In the genomic region with DNA sequence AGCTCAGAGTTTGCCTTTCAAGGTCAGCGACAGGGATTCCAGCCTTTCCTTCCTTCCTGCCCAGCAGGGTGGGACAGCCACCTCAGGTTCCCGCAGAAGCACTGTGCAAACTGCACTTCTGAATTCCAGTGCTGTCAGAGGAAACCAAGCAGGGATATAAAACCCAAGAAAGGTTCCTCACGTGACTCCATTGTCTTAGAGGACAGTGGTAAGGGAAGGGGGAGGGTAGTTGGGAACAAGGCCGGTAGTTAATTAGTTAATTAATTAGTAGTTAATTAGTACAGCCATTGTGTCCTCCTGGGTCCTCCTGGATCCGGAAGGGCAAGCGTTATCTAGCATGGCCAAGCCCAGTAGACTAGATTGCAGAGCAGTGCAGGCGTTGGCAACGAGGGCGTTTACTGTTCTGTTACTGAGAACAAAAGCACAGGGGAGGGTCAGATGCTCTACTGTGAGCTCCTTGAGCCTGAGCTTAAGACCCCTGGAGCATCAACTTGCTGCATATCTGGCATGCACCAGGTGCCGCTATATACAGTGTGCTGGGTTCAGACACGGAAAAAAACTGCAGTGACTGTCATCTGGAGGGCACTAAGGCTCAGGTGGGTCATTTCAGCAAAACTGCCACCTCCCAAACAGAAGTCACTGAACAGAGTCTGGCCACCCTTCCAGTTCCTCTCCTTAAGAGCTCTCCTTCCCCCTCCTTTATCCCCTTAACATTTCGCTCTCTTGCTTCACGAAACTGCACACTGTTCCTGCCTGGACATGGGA, we compare ENCODE assay signal across 10 mouse cellular contexts.
DNase-seq lines count a peak whose midpoint lies in the region; ATAC-seq and TF ChIP-seq lines count a peak whose summit lies in the region.
"Had no signal": no experiment of that assay in that cellular context is flagged by ENCODE, and none has a peak within 500 bp of the region (broad histone marks: within the 10 kb centered on the region; RNA-seq: fewer than 3 reads in every experiment).

No protein-coding gene starts in this region.

- WGBS in forebrain, embryonic 13.5 days: 15% methylated on average over 13 of the region's 13 CpGs
- WGBS in forebrain, embryonic 15.5 days: 14% methylated on average over 13 of the region's 13 CpGs
- WGBS in kidney, postnatal 0 days: 33% methylated on average over 13 of the region's 13 CpGs
- WGBS in midbrain, postnatal 0 days: 32% methylated on average over 13 of the region's 13 CpGs

- peak; percentile 25 for DNase-seq in heart, adult 8-10 months (ENCODE audit: low spot score)
- peak; percentile 58 for DNase-seq in kidney, postnatal 0 days (ENCODE audit: low spot score)
- DNase-seq in midbrain, postnatal 0 days (ENCODE audit: low spot score): peak; percentile 19
- DNase-seq in thymus, postnatal 25 days: no peak
- no peak for DNase-seq in thymus, postnatal 10 days (ENCODE audit: low spot score in 2 of 2)
- no peak for DNase-seq in frontal cortex, postnatal 14 days (ENCODE audit: low spot score in 2 of 2)
- DNase-seq: thymus, postnatal 4 days had no signal

- H3K4me3 ChIP-seq in forebrain, embryonic 13.5 days: no peak overlapping the region
- no peak overlapping the region for H3K4me3 ChIP-seq in forebrain, embryonic 15.5 days
- H3K4me3 ChIP-seq in kidney, postnatal 0 days (replicated peaks; ENCODE audit: low read depth, low read length): no peak overlapping the region; the same call in 1 of the 2 replicates
- H3K4me3 ChIP-seq in midbrain, postnatal 0 days (ENCODE audit: low read depth, low read length): no peak overlapping the region
- H3K4me3 ChIP-seq: embryonic facial prominence, embryonic 12.5 days had no signal

- H3K9me3 ChIP-seq in forebrain, embryonic 13.5 days (replicated peaks): no peaks in the 10 kb centered on the region
- no peaks in the 10 kb centered on the region for H3K9me3 ChIP-seq in forebrain, embryonic 15.5 days
- no peaks in the 10 kb centered on the region for H3K9me3 ChIP-seq in kidney, postnatal 0 days (replicated peaks; ENCODE audit: low read length)
- H3K9me3 ChIP-seq in midbrain, postnatal 0 days (ENCODE audit: low read length): no peaks in the 10 kb centered on the region
- H3K9me3 ChIP-seq: embryonic facial prominence, embryonic 12.5 days had no signal

- ATAC-seq in forebrain, embryonic 13.5 days: 0 out of 2 replicates have a peak, but pooled peaks have one; percentile 19
- no peak; the same call in 1 of the 2 replicates for ATAC-seq in forebrain, embryonic 15.5 days (replicated peaks)
- peak; percentile 33; the same call in 1 of the 2 replicates for ATAC-seq in kidney, postnatal 0 days (replicated peaks; ENCODE audit: low FRiP score, low read depth)
- ATAC-seq in midbrain, postnatal 0 days (ENCODE audit: low FRiP score): no peak

- no peak overlapping the region for H3K4me2 ChIP-seq in forebrain, embryonic 13.5 days
- H3K4me2 ChIP-seq in forebrain, embryonic 15.5 days (replicated peaks): no peak overlapping the region
- H3K4me2 ChIP-seq in kidney, postnatal 0 days (ENCODE audit: low read length): peak overlapping the region; percentile 11; the same call in 1 of the 2 replicates
- no peak overlapping the region for H3K4me2 ChIP-seq in midbrain, postnatal 0 days (ENCODE audit: low read depth, low read length, poor library complexity, severe bottlenecking)
- H3K4me2 ChIP-seq: embryonic facial prominence, embryonic 12.5 days had no signal

- H3K36me3 ChIP-seq in forebrain, embryonic 13.5 days (ENCODE audit: poor library complexity, severe bottlenecking): no peaks in the 10 kb centered on the region
- no peaks in the 10 kb centered on the region for H3K36me3 ChIP-seq in forebrain, embryonic 15.5 days
- 0 out of 2 replicates have a peak, but pooled peaks cover 6% of the 10 kb centered on the region for H3K36me3 ChIP-seq in kidney, postnatal 0 days (ENCODE audit: insufficient read depth, low read length)
- peaks cover 14% of the 10 kb centered on the region; the same call in 1 of the 2 replicates for H3K36me3 ChIP-seq in midbrain, postnatal 0 days (ENCODE audit: insufficient read depth, low read length)

- H3K9ac ChIP-seq in forebrain, embryonic 13.5 days: no peak overlapping the region
- H3K9ac ChIP-seq in forebrain, embryonic 15.5 days (replicated peaks): no peak overlapping the region
- H3K9ac ChIP-seq in kidney, postnatal 0 days (ENCODE audit: low read depth, low read length): no peak overlapping the region
- H3K9ac ChIP-seq in midbrain, postnatal 0 days (replicated peaks; ENCODE audit: low read length, poor library complexity, severe bottlenecking): no peak overlapping the region
- H3K9ac ChIP-seq: embryonic facial prominence, embryonic 12.5 days had no signal

- H3K27ac ChIP-seq in forebrain, embryonic 13.5 days: no peak overlapping the region
- H3K27ac ChIP-seq in forebrain, embryonic 15.5 days (replicated peaks): no peak overlapping the region
- no peak overlapping the region; the same call in 1 of the 2 replicates for H3K27ac ChIP-seq in kidney, postnatal 0 days
- no peak overlapping the region for H3K27ac ChIP-seq in midbrain, postnatal 0 days (ENCODE audit: low read depth, low read length)

- H3K27me3 ChIP-seq in forebrain, embryonic 13.5 days: no peaks in the 10 kb centered on the region
- no peaks in the 10 kb centered on the region for H3K27me3 ChIP-seq in forebrain, embryonic 15.5 days
- H3K27me3 ChIP-seq in kidney, postnatal 0 days (ENCODE audit: insufficient read depth, low read length): no peaks in the 10 kb centered on the region
- no peaks in the 10 kb centered on the region for H3K27me3 ChIP-seq in midbrain, postnatal 0 days (ENCODE audit: insufficient read depth, low read length)
- H3K27me3 ChIP-seq: embryonic facial prominence, embryonic 12.5 days had no signal

- TF ChIP-seq CTCF in kidney, postnatal 0 days (IDR thresholded peaks at IDR 0.05; ENCODE audit: low read depth): peak; percentile 23; the same call in 1 of the 2 replicates
- TF ChIP-seq CTCF in midbrain, postnatal 0 days (IDR thresholded peaks at IDR 0.05): peak; percentile 26; the same call in 1 of the 2 replicates

- H3K4me1 ChIP-seq in forebrain, embryonic 13.5 days: peaks cover 22% of the 10 kb centered on the region
- peaks cover 19% of the 10 kb centered on the region for H3K4me1 ChIP-seq in forebrain, embryonic 15.5 days
- H3K4me1 ChIP-seq in kidney, postnatal 0 days (replicated peaks; ENCODE audit: insufficient read depth, low read length): peaks cover 9% of the 10 kb centered on the region
- H3K4me1 ChIP-seq in midbrain, postnatal 0 days (ENCODE audit: insufficient read depth, low read length): no peaks in the 10 kb centered on the region

Comparison
In these comparisons a context has a peak if more than half of its experiments do, and no peak if none do; other contexts are left out.
1. ATAC-seq: peak in forebrain, embryonic 13.5 days (single experiment) and kidney, postnatal 0 days (single experiment); none in forebrain, embryonic 15.5 days (single experiment) and midbrain, postnatal 0 days (single experiment).
2. DNase-seq: peak in heart, adult 8-10 months (single experiment), kidney, postnatal 0 days (single experiment) and midbrain, postnatal 0 days (single experiment); none in thymus, postnatal 25 days (single experiment), thymus, postnatal 10 days (0 of 2) and frontal cortex, postnatal 14 days (0 of 2).